Mouse (Mus musculus) E14TG2a.4 (cell line): ENCODE measurements around the gene Ccdc9.

Source experiments
- CTCF ChIP-seq: conservative IDR thresholded peaks from 2 replicates; pipeline ENCODE4 v1.5.1; 2014; ENCODE audit warnings: low read length
- NANOG ChIP-seq: IDR thresholded peaks from 2 replicates; pipeline ENCODE4 v1.6.1; 2014; ENCODE audit warnings: borderline replicate concordance, low read length, mixed read lengths
- POU5F1 ChIP-seq: IDR thresholded peaks from 2 replicates; pipeline ENCODE4 v1.6.1; 2014; ENCODE audit warnings: low read length, borderline replicate concordance

DNA sequence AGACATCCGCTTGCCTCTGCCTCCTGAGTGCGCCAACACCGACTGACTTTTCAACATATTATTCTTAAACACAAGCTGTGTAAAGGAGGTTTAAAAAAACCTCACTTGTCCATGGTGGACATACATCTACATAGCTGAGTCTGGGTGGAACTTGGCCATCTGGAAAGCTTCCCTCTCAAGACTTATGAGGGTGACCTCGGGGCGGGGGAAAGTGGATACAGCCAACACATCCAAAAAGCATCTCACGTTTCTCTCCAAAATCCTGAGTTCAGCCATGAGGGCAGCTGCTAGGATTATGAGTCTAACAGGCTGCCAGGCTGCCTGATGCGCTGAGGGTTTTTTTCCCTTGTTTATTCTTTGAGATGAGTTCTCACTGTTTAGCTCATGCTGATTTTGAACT, 38.1 kb upstream of the Ccdc9 start:
- TF ChIP-seq CTCF = no peak
- no peak for TF ChIP-seq POU5F1
- TF ChIP-seq NANOG = no peak
